Mouse (Mus musculus) kidney, embryonic 14.5 days (tissue): Measurements from ENCODE around the gene Irgc1. TPM values are rescaled to one million over a fixed set of nuclear protein-coding genes. Genes with fewer than 3 reads are reported as not detected.
A peak's percentile ranks its signal among the peaks of the same experiment; 100 is the strongest.

Experiments
- ATAC-seq: fragments of 200-750 bp; cut with Nextera tagmentation; 2 replicates; pipeline ENCODE4 v1.8.0; 2017; ENCODE audit warnings: moderate number of reproducible peaks, mild to moderate bottlenecking, moderate TSS enrichment, moderate library complexity; ENCODE audit not compliant: low FRiP score, low TSS enrichment
- H3K27ac ChIP-seq: fragments of 300-500 bp; sonication (generic); 2 replicates; pipeline ENCODE4 v1.5.1; 2014; ENCODE audit warnings: low read depth, mild to moderate bottlenecking, low read length, moderate library complexity, mixed read lengths
- H3K27me3 ChIP-seq: fragments of 300-500 bp; sonication (generic); 2 replicates; pipeline ENCODE4 v1.6.1; 2014; ENCODE audit warnings: mild to moderate bottlenecking, low read length; ENCODE audit not compliant: control insufficient read depth, insufficient read depth
- H3K36me3 ChIP-seq: fragments of 300-500 bp; sonication (generic); 2 replicates; pipeline ENCODE4 v1.6.1; 2014; ENCODE audit warnings: low read length, mixed read lengths; ENCODE audit not compliant: control insufficient read depth, insufficient read depth
- H3K4me1 ChIP-seq: fragments of 300-500 bp; sonication (generic); 2 replicates; pipeline ENCODE4 v1.6.1; 2014; ENCODE audit warnings: low read length, mixed read lengths; ENCODE audit not compliant: control insufficient read depth, insufficient read depth
- H3K4me2 ChIP-seq: fragments of 300-500 bp; sonication (generic); replicated peaks from 2 replicates; pipeline ENCODE4 v1.6.1; 2014; ENCODE audit warnings: low read depth, mild to moderate bottlenecking, low read length
- H3K4me3 ChIP-seq: fragments of 300-500 bp; sonication (generic); 2 replicates; pipeline ENCODE4 v1.5.1; 2014; ENCODE audit warnings: mild to moderate bottlenecking, low read length
- H3K9ac ChIP-seq: fragments of 300-500 bp; sonication (generic); 2 replicates; pipeline ENCODE4 v1.6.1; 2014; ENCODE audit warnings: low read depth, mild to moderate bottlenecking, low read length, moderate library complexity
- H3K9me3 ChIP-seq: fragments of 300-500 bp; sonication (generic); 2 replicates; pipeline ENCODE4 v1.6.1; 2016; ENCODE audit warnings: low read length; ENCODE audit not compliant: control insufficient read depth
- WGBS: fragments of 180-500 bp; shearing (Covaris S2); extraction: QIAGEN DNeasy Blood & Tissue Kit; methylation state at CpG from one replicate; pipeline ENCODE4 v1.1.7; 2014; 5-methylcytosine and 5-hydroxymethylcytosine counted together
- polyA plus RNA-seq: library from polyadenylated mRNA; unstranded; fragments of >200 nt; fragmentation: Nextera tagmentation; extraction: Ambion mirVana; gene quantifications from 2 replicates; pipeline ENCODE4 v1.2.1, GENCODE M21; 2014

The Irgc1 gene
- polyA plus RNA-seq, 1 experiment from 2014 or later: not detected

DNA sequence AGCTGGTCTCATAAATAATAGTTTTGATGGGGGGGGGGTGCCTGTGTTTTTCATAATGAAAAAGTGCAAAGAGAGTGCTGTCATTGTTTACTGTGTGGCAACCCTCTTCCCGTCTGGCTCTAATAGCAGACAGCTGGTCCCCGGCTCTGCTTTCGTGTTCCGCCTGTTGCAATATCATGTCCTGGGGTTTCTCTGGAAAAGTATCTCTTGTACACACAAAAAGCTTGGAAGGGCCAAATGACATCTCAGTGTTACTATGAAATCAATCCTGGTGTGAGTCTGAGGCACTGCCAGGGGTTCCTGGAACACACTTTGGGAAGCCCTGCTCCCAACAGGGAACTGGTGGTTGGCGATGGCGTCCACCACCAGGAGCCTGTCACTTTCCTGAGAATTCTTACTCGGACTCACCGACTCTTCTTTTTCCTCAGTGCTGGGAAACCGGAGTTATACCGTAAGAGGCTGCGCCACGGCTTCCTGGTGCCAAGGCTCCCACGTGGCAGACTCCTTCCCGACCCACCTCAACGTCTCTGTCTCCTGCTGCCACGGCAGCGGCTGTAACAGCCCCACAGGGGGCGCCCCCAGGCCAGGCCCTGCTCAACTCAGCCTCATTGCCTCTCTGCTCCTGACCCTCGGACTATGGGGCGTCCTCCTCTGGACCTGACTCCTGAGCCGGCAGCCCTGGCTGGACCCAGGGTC lies 22.9 kb upstream of the Irgc1 start:
- H3K4me3 ChIP-seq: no peak overlapping the region
- H3K27me3 ChIP-seq: no peaks in the 10 kb centered on the region
- 41% methylated on average over 21 of the region's 21 CpGs for WGBS
- no peaks in the 10 kb centered on the region for H3K9me3 ChIP-seq
- H3K36me3 ChIP-seq: no peaks in the 10 kb centered on the region
- no peak overlapping the region for H3K4me2 ChIP-seq
- H3K4me1 ChIP-seq: no peaks in the 10 kb centered on the region
- H3K27ac ChIP-seq: no peak overlapping the region
- no peak overlapping the region for H3K9ac ChIP-seq
- ATAC-seq: no peak

- H3K9me3 ChIP-seq: no peaks in the 10 kb centered on the region
- H3K27me3 ChIP-seq: no peaks in the 10 kb centered on the region
- H3K9ac ChIP-seq: no peak overlapping the region
- peak; percentile 41 for ATAC-seq
- 54% methylated on average over 10 of the region's 10 CpGs for WGBS
- H3K4me2 ChIP-seq: no peak overlapping the region
- H3K27ac ChIP-seq: no peak overlapping the region
- no peaks in the 10 kb centered on the region for H3K4me1 ChIP-seq
- H3K4me3 ChIP-seq: no peak overlapping the region
- H3K36me3 ChIP-seq: no peaks in the 10 kb centered on the region
Measured at GRCm38 (mm10) chr7:24473913-24474529, 21.9 kb upstream of the Irgc1 start.

DNA sequence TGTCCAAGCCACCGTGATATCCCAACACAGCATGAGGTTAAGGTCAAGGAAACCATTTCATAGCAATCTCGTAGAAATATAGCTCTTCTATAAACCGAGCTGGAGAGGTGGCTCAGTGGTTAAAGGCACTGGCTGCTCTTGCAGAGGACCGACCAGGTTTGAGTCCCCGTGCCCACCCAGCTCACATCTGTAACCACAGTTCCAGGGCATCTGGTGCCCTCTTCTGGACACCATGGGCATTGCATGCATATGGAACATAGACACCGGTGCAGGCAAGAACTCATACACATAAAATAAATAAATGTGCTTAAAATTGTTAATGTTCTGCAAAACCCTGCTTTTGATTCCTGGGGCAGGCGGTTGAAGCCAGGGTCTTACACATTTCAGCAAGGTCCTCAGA lies 20.8 kb upstream of the Irgc1 start:
- Histone ChIP-seq H3K27me3 (no peaks in the 10 kb centered on the region), H3K4me2 (no peak overlapping the region), H3K36me3 (no peaks in the 10 kb centered on the region), H3K4me3 (no peak overlapping the region), H3K27ac (no peak overlapping the region), H3K9ac (no peak overlapping the region), H3K4me1 (no peaks in the 10 kb centered on the region), H3K9me3 (no peaks in the 10 kb centered on the region)
- WGBS: 76% methylated on average over 7 of the region's 7 CpGs
- no peak for ATAC-seq

DNA sequence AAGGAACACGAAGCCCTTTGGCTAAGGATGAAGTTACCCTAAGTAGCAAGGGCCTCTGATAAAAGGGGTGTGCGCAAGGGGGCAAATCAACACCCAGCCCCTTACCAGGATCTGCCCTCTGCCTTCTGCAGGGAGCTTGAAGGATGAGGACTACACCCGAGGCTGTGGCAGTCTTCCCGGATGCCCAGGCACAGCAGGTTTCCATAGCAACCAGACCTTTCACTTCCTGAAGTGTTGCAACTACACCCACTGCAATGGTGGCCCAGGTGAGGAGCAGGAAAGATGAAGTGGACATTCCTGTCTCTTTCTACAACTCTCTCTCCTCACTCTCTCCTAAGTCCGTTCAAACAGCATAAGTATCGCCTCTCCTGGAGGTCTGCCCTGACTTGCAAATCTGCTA lies 20.3 kb upstream of the Irgc1 start:
- no peak overlapping the region for H3K4me3 ChIP-seq
- H3K4me1 ChIP-seq: no peaks in the 10 kb centered on the region
- WGBS: 83% methylated on average over 6 of the region's 6 CpGs
- H3K9ac ChIP-seq: no peak overlapping the region
- H3K27ac ChIP-seq: no peak overlapping the region
- H3K9me3 ChIP-seq: no peaks in the 10 kb centered on the region
- ATAC-seq: no peak
- H3K27me3 ChIP-seq: no peaks in the 10 kb centered on the region
- no peak overlapping the region for H3K4me2 ChIP-seq
- H3K36me3 ChIP-seq: no peaks in the 10 kb centered on the region

DNA sequence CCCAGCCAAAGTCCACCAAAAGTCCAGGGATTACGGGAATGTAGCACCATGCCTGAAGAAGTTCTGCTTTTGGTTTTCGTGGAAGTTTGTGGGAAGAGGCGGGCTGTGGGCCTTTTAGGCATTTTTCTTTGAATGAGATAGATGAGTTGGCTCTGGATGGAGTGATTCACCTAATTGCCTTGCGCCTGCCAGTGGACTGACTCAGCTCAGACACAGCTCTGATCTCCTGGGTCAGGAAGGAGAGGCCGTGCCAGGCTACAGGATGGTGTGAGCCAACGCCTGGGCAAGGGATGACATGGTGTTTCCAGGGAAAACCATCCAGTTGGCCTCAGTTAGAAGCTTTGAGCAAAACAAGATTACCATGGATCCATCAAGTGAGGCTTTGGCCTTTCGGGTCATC lies 18.3 kb upstream of the Irgc1 start:
- no peak overlapping the region for H3K27ac ChIP-seq
- no peaks in the 10 kb centered on the region for H3K36me3 ChIP-seq
- H3K4me1 ChIP-seq: no peaks in the 10 kb centered on the region
- no peak overlapping the region for H3K4me2 ChIP-seq
- H3K9me3 ChIP-seq: no peaks in the 10 kb centered on the region
- ATAC-seq: no peak
- H3K9ac ChIP-seq: no peak overlapping the region
- no peaks in the 10 kb centered on the region for H3K27me3 ChIP-seq
- H3K4me3 ChIP-seq: no peak overlapping the region
- 95% methylated on average over 7 of the region's 7 CpGs for WGBS

DNA sequence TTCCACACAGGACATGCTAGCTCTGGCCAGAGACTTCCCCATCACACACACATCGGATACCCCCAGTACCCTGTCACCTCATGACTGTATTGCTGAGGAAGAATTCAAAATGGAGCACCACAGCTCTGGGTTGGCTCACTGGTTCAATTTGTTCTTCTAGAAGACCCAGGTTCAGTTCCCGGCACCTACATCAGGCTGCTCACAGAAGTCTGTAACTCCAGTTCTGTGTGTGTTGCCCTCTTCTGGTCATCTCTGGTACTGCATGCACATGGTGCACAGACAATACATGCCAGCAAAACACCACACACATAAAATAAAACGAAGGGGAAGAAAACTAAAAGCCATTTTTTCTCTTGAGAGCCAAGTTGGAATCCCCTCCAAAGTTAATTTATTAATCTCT lies 17.0 kb upstream of the Irgc1 start:
- no peaks in the 10 kb centered on the region for H3K9me3 ChIP-seq
- no peak overlapping the region for H3K4me3 ChIP-seq
- 0 out of 2 replicates have a peak, but pooled peaks cover 4% of the 10 kb centered on the region for H3K4me1 ChIP-seq
- no peaks in the 10 kb centered on the region for H3K27me3 ChIP-seq
- no peak for ATAC-seq
- WGBS: 88% methylated on average over 3 of the region's 3 CpGs
- H3K27ac ChIP-seq: no peak overlapping the region
- H3K4me2 ChIP-seq: no peak overlapping the region
- no peaks in the 10 kb centered on the region for H3K36me3 ChIP-seq
- no peak overlapping the region for H3K9ac ChIP-seq

- Histone ChIP-seq H3K4me1 (0 out of 2 replicates have a peak, but pooled peaks cover 8% of the 10 kb centered on the region), H3K27me3 (no peaks in the 10 kb centered on the region), H3K9ac (no peak overlapping the region), H3K36me3 (no peaks in the 10 kb centered on the region), H3K27ac (no peak overlapping the region), H3K4me3 (no peak overlapping the region), H3K9me3 (no peaks in the 10 kb centered on the region), H3K4me2 (no peak overlapping the region)
- no peak for ATAC-seq
- WGBS: 80% methylated on average over 5 of the region's 5 CpGs
Measured at GRCm38 (mm10) chr7:24467886-24468285, 15.8 kb upstream of the Irgc1 start.

GRCm38 (mm10) chr7:24466835-24467234 lies 14.7 kb upstream of the Irgc1 start:
- Histone ChIP-seq H3K36me3 (no peaks in the 10 kb centered on the region), H3K27ac (no peak overlapping the region), H3K4me3 (no peak overlapping the region), H3K4me1 (0 out of 2 replicates have a peak, but pooled peaks cover 14% of the 10 kb centered on the region), H3K4me2 (no peak overlapping the region), H3K9ac (no peak overlapping the region), H3K27me3 (no peaks in the 10 kb centered on the region), H3K9me3 (no peaks in the 10 kb centered on the region)
- ATAC-seq: no peak
- 92% methylated on average over 6 of the region's 6 CpGs for WGBS
